Mouse (Mus musculus) G1E-ER4 (cell line): ENCODE results near the gene Gpc5. TPM values are rescaled to one million over a fixed set of nuclear protein-coding genes. Genes with fewer than 3 reads are reported as not detected.

Source experiments
- GATA1 ChIP-seq: IDR thresholded peaks from one replicate; pipeline ENCODE4 v1.8.0; 2012; ENCODE audit warnings: low read length, inconsistent platforms
- polyA plus RNA-seq: library from polyadenylated mRNA; stranded (reverse); fragments of >175 nt; gene quantifications from 2 replicates; pipeline ENCODE4 v1.2.3, GENCODE M21; 2012

The Gpc5 gene
- polyA plus RNA-seq, 1 experiment, result not detected

GRCm38 (mm10) chr14:116453356-116453755, 1361.3 kb downstream of the Gpc5 start:
- no peak for TF ChIP-seq GATA1

- no peak for TF ChIP-seq GATA1
Measured at GRCm38 (mm10) chr14:116456211-116456610, 1364.2 kb downstream of the Gpc5 start.

- TF ChIP-seq GATA1, result no peak
Measured at GRCm38 (mm10) chr14:116473378-116474179, 1381.6 kb downstream of the Gpc5 start.

GRCm38 (mm10) chr14:116494285-116494850, 1402.4 kb downstream of the Gpc5 start:
- TF ChIP-seq GATA1, result no peak

- no peak for TF ChIP-seq GATA1
Measured at GRCm38 (mm10) chr14:116538216-116538615, 1446.2 kb downstream of the Gpc5 start.

- TF ChIP-seq GATA1, result no peak
Measured at GRCm38 (mm10) chr14:116543746-116544145, 1451.7 kb downstream of the Gpc5 start.

GRCm38 (mm10) chr14:116551401-116551800, 1459.4 kb downstream of the Gpc5 start:
- TF ChIP-seq GATA1, result no peak

GRCm38 (mm10) chr14:116553316-116553715, 1461.3 kb downstream of the Gpc5 start:
- TF ChIP-seq GATA1, result no peak

- no peak for TF ChIP-seq GATA1
Measured at GRCm38 (mm10) chr14:116558141-116558800, 1466.3 kb downstream of the Gpc5 start.

GRCm38 (mm10) chr14:116559990-116560389, 1468.0 kb downstream of the Gpc5 start:
- TF ChIP-seq GATA1, result no peak
